Mouse (Mus musculus): ENCODE data around the gene Bicra.

DNA sequence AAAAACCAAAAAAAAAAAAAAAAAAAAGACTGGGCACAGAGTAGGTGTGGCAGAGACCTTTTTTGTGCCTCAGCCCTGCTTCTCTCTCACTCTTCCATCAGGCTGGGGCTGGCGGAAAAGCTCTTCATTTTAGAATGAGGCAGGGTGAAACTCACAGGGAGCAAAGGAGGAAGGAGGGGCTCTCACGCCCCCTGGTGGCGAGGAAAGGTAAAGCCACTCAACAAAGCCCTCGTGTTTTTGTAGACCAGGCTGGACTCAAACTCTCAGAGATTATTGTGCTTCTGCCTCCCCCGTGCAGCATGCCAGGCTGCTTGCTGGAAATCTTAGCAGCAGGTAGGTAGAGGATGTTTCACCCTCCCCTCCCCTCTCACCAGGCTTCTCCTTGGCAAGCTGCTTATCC, 73.0 kb downstream of the Bicra start:
- no peak for TF ChIP-seq POLR2A (IDR thresholded peaks at IDR 0.05; ENCODE audit: extremely low read depth, insufficient read depth, low read length)
- TF ChIP-seq CTCF (IDR thresholded peaks at IDR 0.05; ENCODE audit: extremely low read depth, insufficient read depth, low read length) = peak; percentile 78
